In genomic region chr5:113650035-113650865, GRCm38 (mm10) we compare ENCODE assay signal across 8 mouse cellular contexts. TPM values are rescaled to one million over a fixed set of nuclear protein-coding genes. Genes with fewer than 3 reads are reported as not detected.
DNase-seq lines count a peak whose midpoint lies in the region; ATAC-seq and TF ChIP-seq lines count a peak whose summit lies in the region.

Gene Cmklr1 (minus strand): TSS chr5:113650426.

- H3K4me1 ChIP-seq in embryonic facial prominence, embryonic 14.5 days (ENCODE audit: control insufficient read depth, insufficient read depth, low read length) = peaks cover 4% of the 10 kb centered on the region; the same call in 1 of the 2 replicates
- peaks cover 6 to 14% of the 10 kb centered on the region in 2 experiments; a peak in 1 of 4 replicates for H3K4me1 ChIP-seq in heart, embryonic 14.5 days (ENCODE audit: control insufficient read depth in 2 of 2, insufficient read depth in 2 of 2, low read length in 2 of 2)

- H3K36me3 ChIP-seq in embryonic facial prominence, embryonic 14.5 days (ENCODE audit: control insufficient read depth, insufficient read depth, low read length) = no peaks in the 10 kb centered on the region
- H3K36me3 ChIP-seq in heart, embryonic 14.5 days (ENCODE audit: control insufficient read depth, insufficient read depth, low read length) = no peaks in the 10 kb centered on the region

- 13% methylated on average over 21 of the region's 30 CpGs for WGBS in embryonic facial prominence, embryonic 14.5 days
- 5% methylated on average over 29 of the region's 30 CpGs for WGBS in heart, embryonic 14.5 days

- H3K9ac ChIP-seq in embryonic facial prominence, embryonic 14.5 days (ENCODE audit: low read depth, low read length) = peak within 1 kb of the TSS; percentile 50
- H3K9ac ChIP-seq in heart, embryonic 14.5 days (ENCODE audit: low read length) = peak within 1 kb of the TSS; percentile 57; the same call in 1 of the 2 replicates

- peak; percentile 43 for TF ChIP-seq CTCF in layer of hippocampus, adult 2 months (conservative IDR thresholded peaks at IDR 0.05)

- peak within 1 kb of the TSS; percentile 36; the same call in 1 of the 2 replicates for H3K4me3 ChIP-seq in layer of hippocampus, adult 2 months
- H3K4me3 ChIP-seq in embryonic facial prominence, embryonic 14.5 days (ENCODE audit: low read depth, low read length) = peak within 1 kb of the TSS; percentile 36
- H3K4me3 ChIP-seq in heart, embryonic 14.5 days (ENCODE audit: control insufficient read depth in 1 of 2, insufficient read depth in 1 of 2, low read depth in 1 of 2, low read length in 2 of 2) = peak within 1 kb of the TSS; percentile 23 to 28

- DNase-seq in layer of hippocampus, adult 2 months (ENCODE audit: low spot score in 2 of 2) = no peak
- DNase-seq in layer of hippocampus, adult 9-10 months (ENCODE audit: low spot score) = no peak
- DNase-seq in embryonic facial prominence, embryonic 14.5 days (ENCODE audit: low spot score) = peak; percentile 72
- DNase-seq in kidney, postnatal 4 days = peak; percentile 63 to 78
- DNase-seq in layer of hippocampus, adult 8-10 months (ENCODE audit: low spot score in 2 of 2) = no peak
- no peak for DNase-seq in testis, postnatal 10 days (ENCODE audit: low spot score)

- H3K4me2 ChIP-seq in embryonic facial prominence, embryonic 14.5 days (ENCODE audit: low read depth, low read length) = peak within 1 kb of the TSS; percentile 52
- H3K4me2 ChIP-seq in heart, embryonic 14.5 days (ENCODE audit: low read length) = peak within 1 kb of the TSS; percentile 55

- 0 out of 2 replicates have a peak, but pooled peaks cover 7% of the 10 kb centered on the region for H3K27me3 ChIP-seq in embryonic facial prominence, embryonic 14.5 days (replicated peaks; ENCODE audit: control insufficient read depth, insufficient read depth, low read length)
- peaks cover 26% of the 10 kb centered on the region for H3K27me3 ChIP-seq in heart, embryonic 14.5 days (ENCODE audit: control insufficient read depth, insufficient read depth, low read length)

- H3K9me3 ChIP-seq in embryonic facial prominence, embryonic 14.5 days (ENCODE audit: control insufficient read depth, low read length) = no peaks in the 10 kb centered on the region
- H3K9me3 ChIP-seq in heart, embryonic 14.5 days (ENCODE audit: control insufficient read depth, low read length) = no peaks in the 10 kb centered on the region

- H3K27ac ChIP-seq in layer of hippocampus, adult 2 months = peak within 1 kb of the TSS; percentile 68; the same call in 1 of the 2 replicates
- peak within 1 kb of the TSS; percentile 35 for H3K27ac ChIP-seq in embryonic facial prominence, embryonic 14.5 days (replicated peaks; ENCODE audit: low read depth, low read length)
- H3K27ac ChIP-seq in heart, embryonic 14.5 days (replicated peaks in 1 of 2; ENCODE audit: control insufficient read depth in 1 of 2, insufficient read depth in 1 of 2, low read depth in 2 of 2, low read length in 2 of 2) = 0 out of 4 replicates have a peak within 1 kb of the TSS, but pooled peaks of 1 of the 2 experiments have one; percentile 4

- peak; percentile 64; the same call in 1 of the 2 replicates for ATAC-seq in embryonic facial prominence, embryonic 14.5 days (ENCODE audit: low read depth)
- ATAC-seq in heart, embryonic 14.5 days (ENCODE audit: insufficient number of reproducible peaks, insufficient read depth, low FRiP score, low read depth) = 0 out of 2 replicates have a peak, but pooled peaks have one; percentile 19
- ATAC-seq in megakaryocyte-erythroid progenitor cell, adult 5-6 weeks (replicated peaks; ENCODE audit: low FRiP score, low TSS enrichment, poor library complexity, severe bottlenecking) = peak; percentile 49

RNA-seq across cellular contexts. Expression of gene Cmklr1, which starts in this region (rescaled TPM):
- total RNA-seq in layer of hippocampus, adult 2 months (2021) = 1 to 10 TPM; 3.3 to 4.5 TPM
- polyA plus RNA-seq in embryonic facial prominence, embryonic 14.5 days (2014; fragmentation: Nextera tagmentation; extraction: Ambion mirVana) = 4.6 and 7.8 TPM in 2 replicates
- 2.2 and 2.6 TPM in 2 replicates for polyA plus RNA-seq in heart, embryonic 14.5 days (2014; fragmentation: Nextera tagmentation; extraction: Ambion mirVana)
- total RNA-seq in megakaryocyte-erythroid progenitor cell, adult 5-6 weeks (2014; fragmentation: Nextera tagmentation) = 0.48 and 2.2 TPM in 2 replicates
- 0.23 TPM in 1 of 2 replicates, not detected in the other for total RNA-seq in megakaryocyte-erythroid progenitor cell, adult 5-6 weeks (2017)
- 10 to 100 TPM in 2 of 4 experiments, 1 to 10 TPM in 2; 5.1 to 23.1 (median 13.4) TPM for total RNA-seq in layer of hippocampus, adult 8-10 months (2022)

Comparison
In these comparisons a context has a peak if more than half of its experiments do, and no peak if none do; other contexts are left out.
1. DNase-seq: peak in embryonic facial prominence, embryonic 14.5 days (single experiment) and kidney, postnatal 4 days (2 of 2); none in layer of hippocampus, adult 2 months (0 of 2), layer of hippocampus, adult 9-10 months (single experiment), layer of hippocampus, adult 8-10 months (0 of 2) and testis, postnatal 10 days (single experiment).
2. Peak in every context shown above with its lines, with median percentiles within 50 percentile points of each other: H3K4me3 ChIP-seq and ATAC-seq.